Mouse (Mus musculus) embryonic facial prominence, embryonic 11.5 days (tissue): ENCODE data around the gene Zfp180. TPM values are rescaled to one million over a fixed set of nuclear protein-coding genes. Genes with fewer than 3 reads are reported as not detected.

Experiments
- ATAC-seq: fragments of 200-750 bp; cut with Nextera tagmentation; replicated peaks from 2 replicates; pipeline ENCODE4 v1.8.0; 2017; ENCODE audit warnings: low read depth; ENCODE audit not compliant: insufficient number of reproducible peaks, low FRiP score, low TSS enrichment
- DNase-seq: peaks from one replicate; pipeline ENCODE4 v3.0.0-alpha.2; 2015; ENCODE audit warnings: low spot score
- H3K27ac ChIP-seq: fragments of 300-500 bp; sonication (generic); replicated peaks from 2 replicates; pipeline ENCODE4 v1.5.1; 2014; ENCODE audit warnings: mild to moderate bottlenecking, low read depth, low read length, control low read depth
- H3K27me3 ChIP-seq: fragments of 300-500 bp; sonication (generic); 2 replicates; pipeline ENCODE4 v1.6.1; 2014; ENCODE audit warnings: mild to moderate bottlenecking, low read length, moderate library complexity, mixed read lengths; ENCODE audit not compliant: control insufficient read depth, insufficient read depth
- H3K36me3 ChIP-seq: fragments of 300-500 bp; sonication (generic); replicated peaks from 2 replicates; pipeline ENCODE4 v1.6.1; 2014; ENCODE audit warnings: low read depth, mild to moderate bottlenecking, low read length, moderate library complexity, mixed read lengths; ENCODE audit not compliant: control insufficient read depth, insufficient read depth
- H3K4me1 ChIP-seq: fragments of 300-500 bp; sonication (generic); 2 replicates; pipeline ENCODE4 v1.6.1; 2014; ENCODE audit warnings: low read length, mixed read lengths; ENCODE audit not compliant: control insufficient read depth, insufficient read depth
- H3K4me2 ChIP-seq: fragments of 300-500 bp; sonication (generic); 2 replicates; pipeline ENCODE4 v1.6.1; 2014; ENCODE audit warnings: low read depth, mild to moderate bottlenecking, control low read depth, low read length, moderate library complexity
- H3K4me3 ChIP-seq: fragments of 300-500 bp; sonication (generic); 2 replicates; pipeline ENCODE4 v1.5.1; 2014; ENCODE audit warnings: low read depth, low read length, control low read depth
- H3K9ac ChIP-seq: fragments of 300-500 bp; sonication (generic); replicated peaks from 2 replicates; pipeline ENCODE4 v1.6.1; 2014; ENCODE audit warnings: mild to moderate bottlenecking, control low read depth, low read length
- H3K9me3 ChIP-seq: fragments of 300-500 bp; sonication (generic); replicated peaks from 2 replicates; pipeline ENCODE4 v1.6.1; 2016; ENCODE audit warnings: mild to moderate bottlenecking, low read length, inconsistent platforms, mixed read lengths; ENCODE audit not compliant: control insufficient read depth
- WGBS: fragments of 180-500 bp; shearing (Covaris S2); extraction: QIAGEN DNeasy Blood & Tissue Kit; methylation state at CpG from one replicate; pipeline ENCODE4 v1.1.7; 2014; 5-methylcytosine and 5-hydroxymethylcytosine counted together
- polyA plus RNA-seq: library from polyadenylated mRNA; unstranded; fragments of >200 nt; fragmentation: Nextera tagmentation; extraction: Ambion mirVana; gene quantifications from 2 replicates; pipeline ENCODE4 v1.2.1, GENCODE M21; 2014

Zfp180 gene
- polyA plus RNA-seq, 1 experiment from 2014 or later, result 32.5 TPM

DNA sequence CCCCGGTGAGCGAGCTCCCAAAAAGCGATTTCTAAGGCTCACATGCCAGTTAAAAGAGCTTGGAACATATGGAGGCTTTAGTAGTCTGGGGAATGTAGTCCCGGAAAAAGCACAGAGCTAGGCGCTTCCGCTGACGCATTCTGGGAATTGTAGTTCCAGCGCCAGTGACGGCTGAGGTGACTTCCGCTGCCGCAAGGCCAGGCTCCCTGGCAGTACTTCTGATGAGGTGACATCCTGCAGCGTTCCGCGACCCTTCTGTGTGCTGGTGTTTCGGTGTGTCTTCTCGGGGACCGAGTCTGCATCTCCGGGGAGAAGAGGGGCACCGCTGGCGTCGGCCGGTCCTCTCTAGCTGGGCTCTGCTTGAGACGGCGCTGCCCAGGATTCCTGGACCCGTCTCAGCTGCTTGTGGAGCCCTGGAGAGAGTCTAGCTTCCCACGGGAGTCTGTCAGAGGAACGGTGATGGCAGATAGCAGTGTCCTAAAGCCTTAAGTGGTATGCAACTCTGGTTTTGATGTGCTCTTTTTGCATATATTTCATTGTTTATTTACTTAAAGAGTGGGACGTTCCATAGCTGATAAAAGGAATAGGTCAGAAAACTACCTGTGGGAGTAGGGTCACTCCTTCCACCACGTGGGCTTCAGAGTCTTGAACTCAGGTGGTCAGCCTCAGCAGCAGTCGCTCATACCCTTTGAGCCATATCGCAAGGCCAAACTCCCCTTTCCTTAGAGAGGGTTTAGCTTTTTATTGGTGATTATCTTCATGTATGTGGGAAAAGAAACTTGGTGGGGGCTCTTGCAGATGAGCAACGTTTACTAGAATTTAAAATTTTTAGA, 52.5 kb downstream of the Zfp180 start, which contains the start of gene Zfp235:
Gene Zfp235, plus strand, starts transcription at position 174 of the 833 bp plus-strand sequence.
- H3K36me3 ChIP-seq, result no peaks in the 10 kb centered on the region
- peak within 1 kb of the TSS; percentile 42 for H3K4me2 ChIP-seq
- H3K4me1 ChIP-seq, result no peaks in the 10 kb centered on the region
- 3% methylated on average over 32 of the region's 32 CpGs for WGBS
- H3K4me3 ChIP-seq, result peak within 1 kb of the TSS; percentile 51
- no peaks in the 10 kb centered on the region for H3K9me3 ChIP-seq
- DNase-seq, result peak; percentile 93
- H3K27ac ChIP-seq, result no peak within 1 kb of the TSS
- peak; percentile 90 for ATAC-seq
- peak within 1 kb of the TSS; percentile 64 for H3K9ac ChIP-seq
- no peaks in the 10 kb centered on the region for H3K27me3 ChIP-seq

DNA sequence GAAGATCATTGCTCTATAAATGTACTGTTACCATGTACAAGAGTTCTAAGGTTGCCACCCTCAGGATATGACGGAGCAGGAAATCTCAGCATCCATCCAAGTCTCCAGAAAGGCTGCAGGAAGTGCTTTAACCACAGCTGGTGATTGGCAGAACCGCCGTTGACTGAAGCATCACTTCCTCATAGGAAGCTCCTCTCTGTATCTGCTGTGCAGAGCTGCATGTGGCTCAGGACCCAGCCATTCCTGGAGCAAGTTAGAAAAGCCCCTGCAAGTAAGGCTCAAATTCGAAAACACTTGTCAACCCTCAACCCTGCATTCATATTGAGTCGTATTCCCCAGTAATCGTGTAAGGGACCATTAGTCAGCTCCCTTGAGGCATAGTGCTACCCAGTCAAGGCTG, 60.8 kb downstream of the Zfp180 start:
- Histone ChIP-seq H3K27ac (no peak overlapping the region), H3K9me3 (no peaks in the 10 kb centered on the region), H3K27me3 (no peaks in the 10 kb centered on the region), H3K4me1 (no peaks in the 10 kb centered on the region), H3K4me2 (no peak overlapping the region), H3K9ac (no peak overlapping the region), H3K36me3 (peaks cover 3% of the 10 kb centered on the region), H3K4me3 (no peak overlapping the region)
- no peak for ATAC-seq
- WGBS, result 84% methylated on average over 6 of the region's 6 CpGs
- DNase-seq, result no peak

DNA sequence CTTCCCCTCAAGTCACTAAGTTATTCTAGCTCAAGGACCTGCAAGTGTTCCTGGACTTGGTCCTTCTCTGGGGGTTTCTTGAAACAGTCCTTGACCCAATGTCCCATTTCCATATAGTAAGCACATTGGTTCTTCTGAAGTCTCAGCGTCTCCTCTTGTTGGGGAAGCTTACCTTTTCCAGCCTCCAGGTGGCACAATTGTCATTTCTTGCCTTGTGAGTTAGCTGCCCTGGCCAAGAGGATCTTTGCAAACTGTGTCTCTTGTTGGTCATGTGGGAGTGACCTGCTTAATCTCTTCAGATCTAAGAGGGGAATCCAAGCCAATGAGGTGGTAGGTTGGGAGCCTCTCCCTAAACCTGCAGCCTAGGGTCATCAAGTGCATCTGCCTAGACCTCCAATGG, 71.5 kb downstream of the Zfp180 start:
- Histone ChIP-seq H3K4me2 (no peak overlapping the region), H3K27ac (no peak overlapping the region), H3K4me1 (no peaks in the 10 kb centered on the region), H3K9me3 (no peaks in the 10 kb centered on the region), H3K27me3 (no peaks in the 10 kb centered on the region), H3K36me3 (no peaks in the 10 kb centered on the region), H3K4me3 (no peak overlapping the region), H3K9ac (no peak overlapping the region)
- DNase-seq (peak; percentile 39), ATAC-seq (no peak)
- WGBS, result 14% methylated on average over 1 of the region's 1 CpGs

Other genes starting within 250 kb of the Zfp180 start
- not detected in 2 replicates for gene Vmn1r176, start 244.6 kb upstream of the Zfp180 start, polyA plus RNA-seq
- not detected in 2 replicates for gene Vmn1r177, start 215.5 kb upstream of the Zfp180 start, polyA plus RNA-seq
- not detected in 2 replicates for gene Vmn1r178, start 189.9 kb upstream of the Zfp180 start, polyA plus RNA-seq
- not detected in 2 replicates for gene Vmn1r179, start 154.9 kb upstream of the Zfp180 start, polyA plus RNA-seq
- gene Vmn1r180, start 131.3 kb upstream of the Zfp180 start, polyA plus RNA-seq, result not detected in 2 replicates
- gene Vmn1r181, start 107.3 kb upstream of the Zfp180 start, polyA plus RNA-seq, result not detected in 2 replicates
- gene V1rd19, start 80.2 kb upstream of the Zfp180 start, polyA plus RNA-seq, result not detected in 2 replicates
- gene Vmn1r183, start 28.7 kb upstream of the Zfp180 start, polyA plus RNA-seq, result not detected in 2 replicates
- gene Zfp112, start 30.4 kb downstream of the Zfp180 start, polyA plus RNA-seq, result 4.3 and 4.4 TPM in 2 replicates
- 16.7 and 17.3 TPM in 2 replicates for gene Zfp235, start 52.2 kb downstream of the Zfp180 start, polyA plus RNA-seq
- 3.7 TPM in 2 replicates for gene Zfp114, start 93.1 kb downstream of the Zfp180 start, polyA plus RNA-seq
- 12.2 and 13.8 TPM in 2 replicates for gene Zfp111, start 129.5 kb downstream of the Zfp180 start, polyA plus RNA-seq
- 5.1 and 5.7 TPM in 2 replicates for gene Zfp109, start 155.6 kb downstream of the Zfp180 start, polyA plus RNA-seq
- gene Zfp108, start 172.9 kb downstream of the Zfp180 start, polyA plus RNA-seq, result 3.8 and 4.0 TPM in 2 replicates
- gene Zfp93, start 188.5 kb downstream of the Zfp180 start, polyA plus RNA-seq, result 9.8 and 11.7 TPM in 2 replicates
- gene Zfp61, start 219.3 kb downstream of the Zfp180 start, polyA plus RNA-seq, result 48.0 and 58.8 TPM in 2 replicates
- gene Zfp94, start 234.7 kb downstream of the Zfp180 start, polyA plus RNA-seq, result 10.7 and 15.2 TPM in 2 replicates